Mouse (Mus musculus): ENCODE measurements around the gene Atrip. TPM values are rescaled to one million over a fixed set of nuclear protein-coding genes. Genes with fewer than 3 reads are reported as not detected.

Gene Atrip
- polyA plus RNA-seq, 1 experiment: 0.22 TPM

- Histone ChIP-seq H3K4me3 (replicated peaks) (peak overlapping the region; percentile 77), H3K36me3 (ENCODE audit: control insufficient read depth) (peaks cover 30% of the 10 kb centered on the region), H3K27me3 (ENCODE audit: control insufficient read depth) (no peaks in the 10 kb centered on the region), H3K4me1 (ENCODE audit: control insufficient read depth) (peaks cover 34% of the 10 kb centered on the region), H3K9me3 (ENCODE audit: control insufficient read depth, low read length) (no peaks in the 10 kb centered on the region)
- TF ChIP-seq GATA1 (IDR thresholded peaks at IDR 0.05; ENCODE audit: low read length) (no peak), TAL1 (IDR thresholded peaks at IDR 0.05; ENCODE audit: low read length) (no peak)
Observed at GRCm38 (mm10) chr9:109080516-109080915, 6.6 kb upstream of the Atrip start.

GRCm38 (mm10) chr9:109068095-109068735 is 5.7 kb downstream of the Atrip start:
- Histone ChIP-seq H3K36me3 (ENCODE audit: control insufficient read depth) (peaks cover 81% of the 10 kb centered on the region), H3K4me1 (ENCODE audit: control insufficient read depth) (peaks cover 14% of the 10 kb centered on the region), H3K27me3 (ENCODE audit: control insufficient read depth) (no peaks in the 10 kb centered on the region), H3K9me3 (ENCODE audit: control insufficient read depth, low read length) (no peaks in the 10 kb centered on the region), H3K4me3 (replicated peaks) (no peak overlapping the region)
- no peak for TF ChIP-seq TAL1 (IDR thresholded peaks at IDR 0.05; ENCODE audit: low read length)
- TF ChIP-seq GATA1 (IDR thresholded peaks at IDR 0.05; ENCODE audit: low read length): no peak

GRCm38 (mm10) chr9:109060898-109061295 is 13.0 kb downstream of the Atrip start:
- Histone ChIP-seq H3K27me3 (ENCODE audit: control insufficient read depth) (no peaks in the 10 kb centered on the region), H3K4me1 (ENCODE audit: control insufficient read depth) (peaks cover 35% of the 10 kb centered on the region)

GRCm38 (mm10) chr9:109060184-109060897 is 13.6 kb downstream of the Atrip start:
- H3K4me1 ChIP-seq (ENCODE audit: control insufficient read depth): peaks cover 41% of the 10 kb centered on the region
- no peak overlapping the region for H3K4me3 ChIP-seq (replicated peaks)
- H3K36me3 ChIP-seq (ENCODE audit: control insufficient read depth): peaks cover 71% of the 10 kb centered on the region
- H3K9me3 ChIP-seq (ENCODE audit: control insufficient read depth, low read length): no peaks in the 10 kb centered on the region
- TF ChIP-seq TAL1 (IDR thresholded peaks at IDR 0.05; ENCODE audit: low read length) (no peak), GATA1 (IDR thresholded peaks at IDR 0.05; ENCODE audit: low read length) (no peak)
- H3K27me3 ChIP-seq (ENCODE audit: control insufficient read depth): no peaks in the 10 kb centered on the region

More at GRCm38 (mm10) chr9:109060898-109061295, 13.0 kb downstream of the Atrip start:
- Histone ChIP-seq H3K4me3 (replicated peaks) (no peak overlapping the region), H3K9me3 (ENCODE audit: control insufficient read depth, low read length) (no peaks in the 10 kb centered on the region), H3K36me3 (ENCODE audit: control insufficient read depth) (peaks cover 77% of the 10 kb centered on the region)
- TF ChIP-seq TAL1 (IDR thresholded peaks at IDR 0.05; ENCODE audit: low read length) (no peak), GATA1 (IDR thresholded peaks at IDR 0.05; ENCODE audit: low read length) (no peak)

- Histone ChIP-seq H3K4me3 (replicated peaks) (peak within 1 kb of the TSS; percentile 65), H3K27me3 (ENCODE audit: control insufficient read depth) (no peaks in the 10 kb centered on the region), H3K4me1 (ENCODE audit: control insufficient read depth) (peaks cover 51% of the 10 kb centered on the region), H3K9me3 (ENCODE audit: control insufficient read depth, low read length) (no peaks in the 10 kb centered on the region), H3K36me3 (ENCODE audit: control insufficient read depth) (peaks cover 61% of the 10 kb centered on the region)
- no peak for TF ChIP-seq TAL1 (IDR thresholded peaks at IDR 0.05; ENCODE audit: low read length)
- TF ChIP-seq GATA1 (IDR thresholded peaks at IDR 0.05; ENCODE audit: low read length): no peak
Observed at GRCm38 (mm10) chr9:109059136-109059903, 14.6 kb downstream of the Atrip start, which contains the start of gene Trex1. Gene Trex1, minus strand, starts transcription at chr9:109059734.

GRCm38 (mm10) chr9:109058006-109058765 is 15.7 kb downstream of the Atrip start:
- H3K27me3 ChIP-seq (ENCODE audit: control insufficient read depth): no peaks in the 10 kb centered on the region
- H3K4me1 ChIP-seq (ENCODE audit: control insufficient read depth): peaks cover 52% of the 10 kb centered on the region
- TF ChIP-seq TAL1 (IDR thresholded peaks at IDR 0.05; ENCODE audit: low read length) (no peak), GATA1 (IDR thresholded peaks at IDR 0.05; ENCODE audit: low read length) (no peak)
- H3K9me3 ChIP-seq (ENCODE audit: control insufficient read depth, low read length): no peaks in the 10 kb centered on the region
- H3K36me3 ChIP-seq (ENCODE audit: control insufficient read depth): peaks cover 50% of the 10 kb centered on the region
- peak overlapping the region; percentile 65 for H3K4me3 ChIP-seq (replicated peaks)

- TF ChIP-seq GATA1 (IDR thresholded peaks at IDR 0.05; ENCODE audit: low read length) (no peak), TAL1 (IDR thresholded peaks at IDR 0.05; ENCODE audit: low read length) (no peak)
- peaks cover 52% of the 10 kb centered on the region for H3K4me1 ChIP-seq (ENCODE audit: control insufficient read depth)
- peaks cover 43% of the 10 kb centered on the region for H3K36me3 ChIP-seq (ENCODE audit: control insufficient read depth)
- no peaks in the 10 kb centered on the region for H3K9me3 ChIP-seq (ENCODE audit: control insufficient read depth, low read length)
- H3K27me3 ChIP-seq (ENCODE audit: control insufficient read depth): no peaks in the 10 kb centered on the region
- no peak overlapping the region for H3K4me3 ChIP-seq (replicated peaks)
Observed at GRCm38 (mm10) chr9:109057543-109057942, 16.4 kb downstream of the Atrip start.

GRCm38 (mm10) chr9:109056916-109057315 is 17.0 kb downstream of the Atrip start:
- H3K27me3 ChIP-seq (ENCODE audit: control insufficient read depth): no peaks in the 10 kb centered on the region
- H3K36me3 ChIP-seq (ENCODE audit: control insufficient read depth): peaks cover 39% of the 10 kb centered on the region
- no peak overlapping the region for H3K4me3 ChIP-seq (replicated peaks)
- no peaks in the 10 kb centered on the region for H3K9me3 ChIP-seq (ENCODE audit: control insufficient read depth, low read length)
- TF ChIP-seq GATA1 (IDR thresholded peaks at IDR 0.05; ENCODE audit: low read length) (no peak), TAL1 (IDR thresholded peaks at IDR 0.05; ENCODE audit: low read length) (no peak)
- H3K4me1 ChIP-seq (ENCODE audit: control insufficient read depth): peaks cover 52% of the 10 kb centered on the region

Data from erythroblast, embryonic 14.5 days (primary cell).